Mouse (Mus musculus) heart, embryonic 13.5 days (tissue): ENCODE results near the gene Tbc1d20. TPM values are rescaled to one million over a fixed set of nuclear protein-coding genes. Genes with fewer than 3 reads are reported as not detected.

Source experiments
- ATAC-seq: fragments of 200-750 bp; cut with Nextera tagmentation; 2 replicates; pipeline ENCODE4 v1.8.0; 2017; ENCODE audit warnings: moderate TSS enrichment; ENCODE audit not compliant: insufficient number of reproducible peaks, low FRiP score, low TSS enrichment; ENCODE audit errors: extremely low read depth
- H3K27ac ChIP-seq: fragments of 300-500 bp; sonication (generic); replicated peaks from 2 replicates; pipeline ENCODE4 v1.5.1; 2015; ENCODE audit warnings: moderate library complexity, mild to moderate bottlenecking, inconsistent platforms
- H3K27me3 ChIP-seq: fragments of 300-500 bp; sonication (generic); replicated peaks from 2 replicates; pipeline ENCODE4 v1.6.1; 2015; ENCODE audit warnings: mild to moderate bottlenecking, inconsistent platforms
- H3K36me3 ChIP-seq: fragments of 300-500 bp; sonication (generic); 2 replicates; pipeline ENCODE4 v1.6.1; 2015; ENCODE audit warnings: mild to moderate bottlenecking, inconsistent platforms
- H3K4me1 ChIP-seq: fragments of 300-500 bp; sonication (generic); 2 replicates; pipeline ENCODE4 v1.6.1; 2015; ENCODE audit warnings: inconsistent platforms
- H3K4me2 ChIP-seq: fragments of 300-500 bp; sonication (generic); 2 replicates; pipeline ENCODE4 v1.6.1; 2015; ENCODE audit warnings: inconsistent platforms, mild to moderate bottlenecking, moderate library complexity
- H3K4me3 ChIP-seq: fragments of 300-500 bp; sonication (generic); 2 replicates; pipeline ENCODE4 v1.5.1; 2015; ENCODE audit warnings: moderate library complexity, mild to moderate bottlenecking, inconsistent platforms
- H3K9ac ChIP-seq: fragments of 300-500 bp; sonication (generic); 2 replicates; pipeline ENCODE4 v1.6.1; 2015; ENCODE audit warnings: inconsistent platforms, mild to moderate bottlenecking, moderate library complexity
- H3K9me3 ChIP-seq: fragments of 300-500 bp; sonication (generic); 2 replicates; pipeline ENCODE4 v1.6.1; 2016; ENCODE audit warnings: inconsistent platforms
- WGBS: fragments of 180-500 bp; shearing (Covaris S2); methylation state at CpG from one replicate; pipeline ENCODE4 v1.1.7; 2015; ENCODE audit warnings: mixed read lengths; 5-methylcytosine and 5-hydroxymethylcytosine counted together
- polyA plus RNA-seq: library from polyadenylated mRNA; unstranded; fragments of >200 nt; fragmentation: Nextera tagmentation; extraction: Ambion mirVana; gene quantifications from 2 replicates; pipeline ENCODE4 v1.2.1, GENCODE M21; 2015

Tbc1d20 gene
- polyA plus RNA-seq, 1 experiment from 2014 or later: 29.1 TPM

DNA sequence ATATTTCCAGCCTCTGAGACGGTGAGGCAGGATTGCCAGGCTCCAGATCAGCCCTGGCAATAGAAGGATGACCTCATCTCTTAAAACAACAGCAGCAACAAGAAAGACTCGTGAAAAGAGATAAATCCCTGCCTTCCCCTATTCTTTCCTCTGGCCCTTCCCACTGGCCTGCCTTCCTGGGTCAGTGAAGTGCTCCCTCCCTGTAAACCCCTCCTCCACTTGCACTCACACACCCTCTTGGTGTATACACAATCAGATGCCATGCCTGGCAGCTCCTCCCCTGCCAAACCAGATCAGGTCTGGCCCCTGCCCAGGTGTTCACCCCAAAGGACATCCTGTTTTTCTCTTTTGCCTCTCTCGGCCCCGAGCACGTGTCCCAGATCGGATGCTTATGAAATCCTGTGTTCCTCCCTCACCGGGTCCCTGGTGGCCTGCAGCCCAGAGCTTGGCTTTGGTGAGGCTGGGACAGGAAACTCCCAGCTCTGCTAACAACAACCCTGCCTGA is 66.7 kb downstream of the Tbc1d20 start:
- H3K9ac ChIP-seq: peak overlapping the region; percentile 47; the same call in 1 of the 2 replicates
- no peak for ATAC-seq
- no peaks in the 10 kb centered on the region for H3K9me3 ChIP-seq
- no peaks in the 10 kb centered on the region for H3K36me3 ChIP-seq
- peaks cover 31% of the 10 kb centered on the region for H3K4me1 ChIP-seq
- H3K4me3 ChIP-seq: no peak overlapping the region
- H3K4me2 ChIP-seq: no peak overlapping the region
- no peaks in the 10 kb centered on the region for H3K27me3 ChIP-seq
- H3K27ac ChIP-seq: peak overlapping the region; percentile 61
- 39% methylated on average over 7 of the region's 7 CpGs for WGBS

- 82% methylated on average over 8 of the region's 8 CpGs for WGBS
- ATAC-seq: no peak
- no peak overlapping the region for H3K4me3 ChIP-seq
These were observed 67.6 kb downstream of the Tbc1d20 start for GRCm38 (mm10) chr2:152361193-152361592.

More at GRCm38 (mm10) chr2:152361193-152361592, 67.6 kb downstream of the Tbc1d20 start:
- no peak overlapping the region for H3K27ac ChIP-seq
- H3K4me1 ChIP-seq: peaks cover 31% of the 10 kb centered on the region
- H3K36me3 ChIP-seq: no peaks in the 10 kb centered on the region
- H3K27me3 ChIP-seq: no peaks in the 10 kb centered on the region
- no peak overlapping the region for H3K4me2 ChIP-seq
- H3K9ac ChIP-seq: no peak overlapping the region
- H3K9me3 ChIP-seq: no peaks in the 10 kb centered on the region

Other genes starting within 250 kb of the Tbc1d20 start
- gene Scrt2, start 212.3 kb upstream of the Tbc1d20 start, polyA plus RNA-seq: 0.04 TPM in 1 of 2 replicates, not detected in the other
- 7.4 and 7.7 TPM in 2 replicates for gene Srxn1, start 188.3 kb upstream of the Tbc1d20 start, polyA plus RNA-seq
- 9.2 and 9.4 TPM in 2 replicates for gene Tcf15, start 150.3 kb upstream of the Tbc1d20 start, polyA plus RNA-seq
- gene Csnk2a1, start 67.0 kb upstream of the Tbc1d20 start, polyA plus RNA-seq: 52.5 and 71.1 TPM in 2 replicates
- 60.7 and 66.3 TPM in 2 replicates for gene Rbck1, start 38.8 kb downstream of the Tbc1d20 start, polyA plus RNA-seq
- 4.5 and 6.5 TPM in 2 replicates for gene Trib3, start 50.2 kb downstream of the Tbc1d20 start, polyA plus RNA-seq
- gene Nrsn2, start 82.8 kb downstream of the Tbc1d20 start, polyA plus RNA-seq: 2.5 and 3.7 TPM in 2 replicates
- gene Sox12, start 104.2 kb downstream of the Tbc1d20 start, polyA plus RNA-seq: 8.0 and 8.2 TPM in 2 replicates
- 35.1 and 35.9 TPM in 2 replicates for gene Zcchc3, start 121.2 kb downstream of the Tbc1d20 start, polyA plus RNA-seq
- 1.8 and 2.2 TPM in 2 replicates for gene 6820408C15Rik, start 121.8 kb downstream of the Tbc1d20 start, polyA plus RNA-seq
- not detected in 2 replicates for gene Defb23, start 170.8 kb downstream of the Tbc1d20 start, polyA plus RNA-seq
- not detected in 2 replicates for gene Defb20, start 183.2 kb downstream of the Tbc1d20 start, polyA plus RNA-seq
- gene Defb22, start 196.3 kb downstream of the Tbc1d20 start, polyA plus RNA-seq: not detected in 2 replicates
- gene Defb26, start 217.9 kb downstream of the Tbc1d20 start, polyA plus RNA-seq: not detected in 2 replicates
- not detected in 2 replicates for gene Defb28, start 224.4 kb downstream of the Tbc1d20 start, polyA plus RNA-seq
- not detected in 2 replicates for gene Defb29, start 246.3 kb downstream of the Tbc1d20 start, polyA plus RNA-seq